Mouse (Mus musculus) myocyte (in vitro differentiated cells): Measurements from ENCODE around the gene Ccdc65. TPM values are rescaled to one million over a fixed set of nuclear protein-coding genes. Genes with fewer than 3 reads are reported as not detected.

Source experiments
- H3K27me3 ChIP-seq: one replicate; pipeline ENCODE4 v1.6.1; 2011; ENCODE audit not compliant: control insufficient read depth, insufficient read depth, insufficient read length
- H3K36me3 ChIP-seq: one replicate; pipeline ENCODE4 v1.6.1; 2011; ENCODE audit not compliant: control insufficient read depth, insufficient read depth
- H3K4me2 ChIP-seq: one replicate; pipeline ENCODE4 v1.6.1; 2011; ENCODE audit warnings: low read depth, control low read depth
- H3K4me3 ChIP-seq: one replicate; pipeline ENCODE4 v1.5.1; 2011; ENCODE audit warnings: mild to moderate bottlenecking, control low read depth, moderate library complexity
- H3K79me2 ChIP-seq: one replicate; pipeline ENCODE4 v1.6.1; 2011; ENCODE audit not compliant: control insufficient read depth, insufficient read depth
- H3ac ChIP-seq: one replicate; pipeline ENCODE4 v1.6.1; 2011; ENCODE audit not compliant: control insufficient read depth, insufficient read length
- CEBPB ChIP-seq: IDR thresholded peaks from 2 replicates; pipeline ENCODE4 v1.6.1; 2011; ENCODE audit warnings: mild to moderate bottlenecking, moderate library complexity; ENCODE audit not compliant: poor library complexity, insufficient read depth, severe bottlenecking
- E2F4 ChIP-seq: IDR thresholded peaks from one replicate; pipeline ENCODE4 v1.6.1; 2011; ENCODE audit warnings: mild to moderate bottlenecking, control low read depth, moderate library complexity; ENCODE audit not compliant: insufficient read depth
- MAX ChIP-seq: IDR thresholded peaks from one replicate; pipeline ENCODE4 v1.6.1; 2011; ENCODE audit warnings: low read depth, mild to moderate bottlenecking, control low read depth
- MYOD1 ChIP-seq, 3 experiments: IDR thresholded peaks; one replicate each; pipeline ENCODE4 v1.6.1; 2011; ENCODE audit warnings: control low read depth in 2 of 3, low read depth in 2 of 3, mild to moderate bottlenecking in 2 of 3, moderate library complexity in 1 of 3; ENCODE audit not compliant: insufficient read length in 2 of 3, control insufficient read depth in 1 of 3
- MYOG ChIP-seq, 3 experiments: IDR thresholded peaks; one replicate each; pipeline ENCODE4 v1.6.1; 2011; ENCODE audit warnings: control low read depth in 2 of 3, low read depth in 2 of 3, mild to moderate bottlenecking in 2 of 3; ENCODE audit not compliant: insufficient read length in 2 of 3, control insufficient read depth in 1 of 3, insufficient read depth in 1 of 3
- POLR2A ChIP-seq: IDR thresholded peaks from one replicate; pipeline ENCODE4 v1.6.1; 2011; ENCODE audit warnings: low read depth, mild to moderate bottlenecking, control low read depth, moderate library complexity; ENCODE audit not compliant: insufficient read length
- POLR2AphosphoS2 ChIP-seq: IDR thresholded peaks from one replicate; pipeline ENCODE4 v1.6.1; 2011; ENCODE audit warnings: low read depth, control low read depth; ENCODE audit not compliant: insufficient read length
- REST ChIP-seq: IDR thresholded peaks from one replicate; pipeline ENCODE4 v1.6.1; 2011; ENCODE audit warnings: mild to moderate bottlenecking, control low read depth, moderate library complexity; ENCODE audit not compliant: insufficient read depth, insufficient read length
- SRF ChIP-seq: IDR thresholded peaks from one replicate; pipeline ENCODE4 v1.6.1; 2011; ENCODE audit warnings: low read depth; ENCODE audit not compliant: control insufficient read depth, insufficient read length
- TCF12 ChIP-seq: IDR thresholded peaks from one replicate; pipeline ENCODE4 v1.6.1; 2011; ENCODE audit warnings: mild to moderate bottlenecking, control low read depth; ENCODE audit not compliant: poor library complexity, insufficient read depth, severe bottlenecking
- TCF3 ChIP-seq: IDR thresholded peaks from one replicate; pipeline ENCODE4 v1.6.1; 2011; ENCODE audit warnings: low read depth, control low read depth; ENCODE audit not compliant: insufficient read length
- USF1 ChIP-seq: IDR thresholded peaks from one replicate; pipeline ENCODE4 v1.6.1; 2011; ENCODE audit warnings: low read depth, mild to moderate bottlenecking, control low read depth, moderate library complexity
- polyA plus RNA-seq: library from polyadenylated mRNA; unstranded; fragments of >200 nt; fragmentation: generic; extraction: Trizol; gene quantifications from one replicate; pipeline ENCODE4 v1.2.1, GENCODE M21; 2012; ENCODE audit warnings: missing spikeins

Gene Ccdc65
- polyA plus RNA-seq, 1 experiment: 2.4 TPM

DNA sequence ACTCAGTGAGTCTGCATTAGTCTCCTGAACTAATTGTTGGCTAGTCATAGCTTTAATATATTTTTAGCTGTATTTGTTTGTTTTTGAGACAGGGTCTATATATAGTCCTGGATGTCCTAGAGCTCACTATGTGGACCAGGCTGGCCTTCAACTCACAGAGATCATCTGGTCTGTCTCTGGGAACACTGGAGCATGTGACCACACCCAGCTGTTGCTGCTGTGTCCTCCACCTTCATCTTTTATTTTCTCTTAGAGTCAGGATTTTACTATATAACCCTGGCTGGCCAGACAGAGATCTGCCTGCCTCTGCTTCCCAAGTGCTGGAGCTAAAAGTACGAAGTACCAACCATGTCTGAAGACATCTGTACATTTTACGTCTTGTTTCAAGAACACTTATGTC is 41.1 kb downstream of the Ccdc65 start:
- Histone ChIP-seq H3ac (no peak overlapping the region), H3K4me3 (no peak overlapping the region), H3K27me3 (no peaks in the 10 kb centered on the region), H3K4me2 (no peak overlapping the region), H3K79me2 (peaks cover 91% of the 10 kb centered on the region), H3K36me3 (peaks cover 9% of the 10 kb centered on the region)
- peak; percentile 54 for TF ChIP-seq USF1
- TF ChIP-seq REST: no peak
- TF ChIP-seq E2F4: no peak
- peak in 1 of 3 experiments; percentile 63 for TF ChIP-seq MYOG (IDR thresholded peaks at IDR 0.05; ENCODE audit: control insufficient read depth in 1 of 3, insufficient read depth in 1 of 3, insufficient read length in 2 of 3, low read depth in 2 of 3)
- TF ChIP-seq MYOD1 (IDR thresholded peaks at IDR 0.05; ENCODE audit: control insufficient read depth in 1 of 3, insufficient read length in 2 of 3, low read depth in 2 of 3): peak in 1 of 3 experiments; percentile 58

DNA sequence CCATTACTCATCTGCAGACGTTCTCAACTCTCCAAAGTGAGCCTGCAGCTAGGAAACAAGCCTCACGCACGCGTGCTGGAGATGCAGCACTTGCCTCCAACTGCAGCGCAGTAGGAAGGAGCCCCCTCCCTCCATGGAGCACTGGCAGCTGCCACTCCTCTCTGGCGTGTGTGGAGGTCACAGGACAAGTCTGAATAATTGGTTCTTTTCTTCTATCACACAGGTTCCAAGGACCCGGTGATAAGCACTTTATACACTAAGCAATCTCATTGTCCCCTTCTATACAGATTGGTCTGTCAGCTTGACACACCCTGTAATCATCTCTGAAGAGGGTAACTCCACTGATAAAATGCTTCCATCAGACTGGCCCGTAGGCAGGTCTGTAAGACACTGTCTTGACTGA is 45.0 kb downstream of the Ccdc65 start:
- no peaks in the 10 kb centered on the region for H3K27me3 ChIP-seq
- H3ac ChIP-seq: no peak overlapping the region
- H3K79me2 ChIP-seq: peaks cover 92% of the 10 kb centered on the region
- H3K36me3 ChIP-seq: peaks cover 13% of the 10 kb centered on the region
- TF ChIP-seq TCF3 (no peak), E2F4 (no peak), POLR2A (no peak), REST (no peak), TCF12 (no peak), CEBPB (no peak), MYOG (IDR thresholded peaks at IDR 0.05; ENCODE audit: control insufficient read depth in 1 of 3, insufficient read depth in 1 of 3, insufficient read length in 2 of 3, low read depth in 2 of 3) (no peak), USF1 (no peak), SRF (no peak), MAX (no peak), MYOD1 (IDR thresholded peaks at IDR 0.05; ENCODE audit: control insufficient read depth in 1 of 3, insufficient read length in 2 of 3, low read depth in 2 of 3) (no peak), POLR2AphosphoS2 (no peak)
- H3K4me3 ChIP-seq: no peak overlapping the region
- H3K4me2 ChIP-seq: no peak overlapping the region

DNA sequence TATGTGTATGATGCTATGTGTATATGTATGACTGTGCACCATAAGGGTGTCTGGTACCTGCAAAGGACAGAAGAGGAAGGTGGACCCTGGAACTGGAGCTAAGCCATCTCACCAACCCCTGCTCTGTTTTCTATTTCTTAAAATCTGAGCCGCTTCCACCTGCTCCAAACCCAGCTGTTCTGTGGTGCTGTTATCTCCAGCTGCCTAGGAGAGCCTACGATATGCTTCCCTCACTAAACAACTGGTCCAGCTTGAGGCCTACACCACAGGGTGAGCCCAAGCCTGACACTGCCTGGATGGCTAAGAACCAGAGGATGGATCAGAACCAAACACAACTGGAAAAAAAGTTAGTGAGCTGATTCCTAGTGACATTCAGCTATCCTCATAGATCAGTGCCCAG is 46.1 kb downstream of the Ccdc65 start:
- Histone ChIP-seq H3K4me2 (no peak overlapping the region), H3K36me3 (peaks cover 15% of the 10 kb centered on the region), H3K79me2 (peaks cover 94% of the 10 kb centered on the region), H3ac (no peak overlapping the region), H3K27me3 (no peaks in the 10 kb centered on the region), H3K4me3 (no peak overlapping the region)
- TF ChIP-seq POLR2AphosphoS2: no peak
- TF ChIP-seq E2F4: no peak
- TF ChIP-seq MYOG (IDR thresholded peaks at IDR 0.05; ENCODE audit: control insufficient read depth in 1 of 3, insufficient read depth in 1 of 3, insufficient read length in 2 of 3, low read depth in 2 of 3): peak; percentile 28 to 83 (median 67)
- TF ChIP-seq TCF3: peak; percentile 51
- peak in 2 of 3 experiments; percentile 52 to 69 for TF ChIP-seq MYOD1 (IDR thresholded peaks at IDR 0.05; ENCODE audit: control insufficient read depth in 1 of 3, insufficient read length in 2 of 3, low read depth in 2 of 3)
- no peak for TF ChIP-seq REST
- TF ChIP-seq USF1: no peak
- peak; percentile 70 for TF ChIP-seq TCF12
- no peak for TF ChIP-seq CEBPB
- TF ChIP-seq SRF: no peak
- TF ChIP-seq POLR2A: no peak

DNA sequence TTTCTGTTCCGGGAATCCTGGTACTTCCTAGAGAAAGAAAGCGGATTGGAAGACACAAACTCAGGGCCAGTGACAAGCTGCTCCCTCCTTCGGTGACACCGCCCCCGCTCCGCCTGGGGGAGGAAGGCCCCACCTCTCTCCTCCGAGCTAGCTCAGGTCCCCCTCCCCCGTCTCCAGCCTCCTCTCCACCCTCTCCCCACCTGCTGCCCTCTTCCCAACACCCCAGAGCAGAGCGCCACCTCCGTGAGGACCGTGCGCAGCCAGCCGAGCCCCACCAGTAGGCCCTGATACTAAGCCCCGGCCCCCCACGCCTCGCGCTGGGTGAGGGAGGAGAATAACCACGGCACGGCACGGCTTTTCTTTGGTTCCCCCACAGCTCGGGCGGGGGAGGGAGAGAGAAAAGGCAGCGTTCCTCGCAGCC is 54.2 kb downstream of the Ccdc65 start:
- peaks cover 11% of the 10 kb centered on the region for H3K36me3 ChIP-seq
- peaks cover 56% of the 10 kb centered on the region for H3K79me2 ChIP-seq
- TF ChIP-seq POLR2AphosphoS2 (peak; percentile 35), E2F4 (no peak), TCF3 (no peak), CEBPB (no peak), MYOG (IDR thresholded peaks at IDR 0.05; ENCODE audit: control insufficient read depth in 1 of 3, insufficient read depth in 1 of 3, insufficient read length in 2 of 3, low read depth in 2 of 3) (peak in 2 of 3 experiments; percentile 29 to 78), SRF (no peak), POLR2A (peak; percentile 60), USF1 (no peak), TCF12 (peak; percentile 2), REST (no peak), MYOD1 (IDR thresholded peaks at IDR 0.05; ENCODE audit: control insufficient read depth in 1 of 3, insufficient read length in 2 of 3, low read depth in 2 of 3) (peak in 2 of 3 experiments; percentile 57 to 86), MAX (no peak)
- peak overlapping the region; percentile 74 for H3ac ChIP-seq
- H3K4me2 ChIP-seq: peak overlapping the region; percentile 75
- peak overlapping the region; percentile 78 for H3K4me3 ChIP-seq
- no peaks in the 10 kb centered on the region for H3K27me3 ChIP-seq
